Mouse (Mus musculus) gastrocnemius, adult 2 months (tissue): ENCODE measurements around the gene Hlx. TPM values are rescaled to one million over a fixed set of nuclear protein-coding genes. Genes with fewer than 3 reads are reported as not detected.

Experiments
- DNase-seq: peaks from one replicate; pipeline ENCODE4 v3.0.0; 2022
- H3K27ac ChIP-seq: fragments of 200-600 bp; 2 replicates; pipeline ENCODE4 v1.8.1; 2022; ENCODE audit warnings: mild to moderate bottlenecking
- H3K4me3 ChIP-seq: fragments of 200-600 bp; 2 replicates; pipeline ENCODE4 v1.8.1; 2022; ENCODE audit warnings: mild to moderate bottlenecking, moderate library complexity
- CTCF ChIP-seq: fragments of 200-600 bp; IDR thresholded peaks from 2 replicates; pipeline ENCODE4 v1.8.1; 2022; ENCODE audit warnings: antibody characterized with exemption, mild to moderate bottlenecking, moderate library complexity
- intact Hi-C: fragments of 180-260 bp; cut with DNase I; formaldehyde crosslinking; loops from one replicate; pipeline ENCODE4 v1.15.1; 2025
- total RNA-seq, 2 experiments: library from RNA; stranded (reverse); gene quantifications; 2 replicates each; pipeline ENCODE4 v1.2.3; 2021

Hlx gene
- total RNA-seq, 2 experiments from 2014 or later, result 6.9 to 10.9 TPM

- H3K4me3 ChIP-seq, result no peak overlapping the region
- no peak for TF ChIP-seq CTCF
- H3K27ac ChIP-seq, result no peak overlapping the region
- intact Hi-C loops, result no loop called here
- DNase-seq, result no peak
Observed at GRCm38 (mm10) chr1:184750114-184750664, 17.8 kb upstream of the Hlx start.

GRCm38 (mm10) chr1:184748692-184749152 is 16.3 kb upstream of the Hlx start:
- TF ChIP-seq CTCF, result no peak
- Histone ChIP-seq H3K27ac (peak overlapping the region; percentile 73), H3K4me3 (peak overlapping the region; percentile 33)
- intact Hi-C loops, result no loop called here
- peak; percentile 70 for DNase-seq

- no peak overlapping the region for H3K4me3 ChIP-seq
- DNase-seq, result peak; percentile 77
- intact Hi-C loops, result loop anchor here (1.0 to 5.0 kb wide), 4 partner anchors 289 to 472 kb away; no protein-coding TSS in a partner anchor
- H3K27ac ChIP-seq, result 0 out of 2 replicates have a peak overlapping the region, but pooled peaks have one; percentile 1
- peak; percentile 89 for TF ChIP-seq CTCF
Observed at GRCm38 (mm10) chr1:184737876-184738479, 5.6 kb upstream of the Hlx start.

GRCm38 (mm10) chr1:184737228-184737627 is 4.8 kb upstream of the Hlx start:
- intact Hi-C loops, result loop anchor here (5.0 kb wide), 2 partner anchors 340 to 360 kb away; no protein-coding TSS in a partner anchor

GRCm38 (mm10) chr1:184736260-184736659 is 3.8 kb upstream of the Hlx start:
- no peak for TF ChIP-seq CTCF
- H3K4me3 ChIP-seq, result no peak overlapping the region
- H3K27ac ChIP-seq, result no peak overlapping the region
- DNase-seq, result no peak
- intact Hi-C loops, result loop anchor here (5.0 kb wide), 2 partner anchors 339 to 359 kb away; no protein-coding TSS in a partner anchor

More at GRCm38 (mm10) chr1:184737228-184737627, 4.8 kb upstream of the Hlx start:
- Histone ChIP-seq H3K4me3 (no peak overlapping the region), H3K27ac (no peak overlapping the region)
- DNase-seq, result no peak
- no peak for TF ChIP-seq CTCF

GRCm38 (mm10) chr1:184734991-184735920 is 2.8 kb upstream of the Hlx start:
- DNase-seq, result no peak
- Histone ChIP-seq H3K27ac (peak overlapping the region; percentile 78), H3K4me3 (peak overlapping the region; percentile 79)
- intact Hi-C loops, result loop anchor here (5.0 kb wide), 3 partner anchors 58 to 358 kb away; no protein-coding TSS in a partner anchor
- no peak for TF ChIP-seq CTCF

- H3K27ac ChIP-seq, result peak overlapping the region; percentile 100
- no peak for DNase-seq
Observed at GRCm38 (mm10) chr1:184734067-184734830, 1.8 kb upstream of the Hlx start.

GRCm38 (mm10) chr1:184733300-184734066 is 1.1 kb upstream of the Hlx start:
- no peak for DNase-seq
- H3K27ac ChIP-seq, result peak overlapping the region; percentile 100
- peak overlapping the region; percentile 79 for H3K4me3 ChIP-seq
- TF ChIP-seq CTCF, result no peak
- intact Hi-C loops, result loop anchor here (5.0 kb wide), 1 partner anchor 56 kb away; no protein-coding TSS in a partner anchor

More at GRCm38 (mm10) chr1:184734067-184734830, 1.8 kb upstream of the Hlx start:
- intact Hi-C loops, result loop anchor here (5.0 kb wide), 1 partner anchor 57 kb away; no protein-coding TSS in a partner anchor
- peak overlapping the region; percentile 79 for H3K4me3 ChIP-seq
- TF ChIP-seq CTCF, result no peak

- Histone ChIP-seq H3K27ac (peak overlapping the region; percentile 100), H3K4me3 (peak overlapping the region; percentile 79)
- peak; percentile 24; the same call in 1 of the 2 replicates for TF ChIP-seq CTCF
- DNase-seq, result peak; percentile 90
- intact Hi-C loops, result loop anchor here (5.0 kb wide), 1 partner anchor 55 kb away; no protein-coding TSS in a partner anchor
Observed at GRCm38 (mm10) chr1:184731644-184732545, 524 bp downstream of the Hlx start.

- TF ChIP-seq CTCF, result no peak
Observed at GRCm38 (mm10) chr1:184731091-184731640, 1.3 kb downstream of the Hlx start.

More at GRCm38 (mm10) chr1:184731091-184731640, 1.3 kb downstream of the Hlx start:
- intact Hi-C loops, result loop anchor here (5.0 kb wide), 1 partner anchor 54 kb away; no protein-coding TSS in a partner anchor
- no peak for DNase-seq
- H3K4me3 ChIP-seq, result peak overlapping the region; percentile 79
- peak overlapping the region; percentile 100 for H3K27ac ChIP-seq
